Mouse (Mus musculus) lung, embryonic 15.5 days (tissue): ENCODE data around the gene Tspyl3. TPM values are rescaled to one million over a fixed set of nuclear protein-coding genes. Genes with fewer than 3 reads are reported as not detected.

ENCODE experiments used
- ATAC-seq: fragments of 200-750 bp; cut with Nextera tagmentation; 2 replicates; pipeline ENCODE4 v1.8.0; 2017; ENCODE audit warnings: moderate number of reproducible peaks, borderline replicate concordance; ENCODE audit not compliant: low FRiP score, low TSS enrichment; ENCODE audit errors: extremely low read depth
- H3K27ac ChIP-seq: fragments of 300-500 bp; sonication (generic); 2 replicates; pipeline ENCODE4 v1.5.1; 2015; ENCODE audit warnings: moderate library complexity, mild to moderate bottlenecking, inconsistent platforms
- H3K27me3 ChIP-seq: fragments of 300-500 bp; sonication (generic); 2 replicates; pipeline ENCODE4 v1.6.1; 2015; ENCODE audit warnings: inconsistent platforms
- H3K36me3 ChIP-seq: fragments of 300-500 bp; sonication (generic); 2 replicates; pipeline ENCODE4 v1.6.1; 2015; ENCODE audit warnings: inconsistent platforms
- H3K4me1 ChIP-seq: fragments of 300-500 bp; sonication (generic); 2 replicates; pipeline ENCODE4 v1.6.1; 2015; ENCODE audit warnings: inconsistent platforms
- H3K4me2 ChIP-seq: fragments of 300-500 bp; sonication (generic); 2 replicates; pipeline ENCODE4 v1.6.1; 2015; ENCODE audit warnings: inconsistent platforms, mild to moderate bottlenecking, moderate library complexity
- H3K4me3 ChIP-seq: fragments of 300-500 bp; sonication (generic); 2 replicates; pipeline ENCODE4 v1.5.1; 2015; ENCODE audit warnings: mild to moderate bottlenecking, inconsistent platforms
- H3K9ac ChIP-seq: fragments of 300-500 bp; sonication (generic); 2 replicates; pipeline ENCODE4 v1.6.1; 2015; ENCODE audit warnings: inconsistent platforms
- H3K9me3 ChIP-seq: fragments of 300-500 bp; sonication (generic); 2 replicates; pipeline ENCODE4 v1.6.1; 2016; ENCODE audit warnings: inconsistent platforms
- WGBS: fragments of 180-500 bp; shearing (Covaris S2); methylation state at CpG from one replicate; pipeline ENCODE4 v1.1.7; 2015; 5-methylcytosine and 5-hydroxymethylcytosine counted together
- polyA plus RNA-seq: library from polyadenylated mRNA; unstranded; fragments of >200 nt; fragmentation: Nextera tagmentation; extraction: Ambion mirVana; gene quantifications from 2 replicates; pipeline ENCODE4 v1.2.1, GENCODE M21; 2015

Tspyl3 gene
- polyA plus RNA-seq, 1 experiment from 2014 or later = 8.9 TPM

DNA sequence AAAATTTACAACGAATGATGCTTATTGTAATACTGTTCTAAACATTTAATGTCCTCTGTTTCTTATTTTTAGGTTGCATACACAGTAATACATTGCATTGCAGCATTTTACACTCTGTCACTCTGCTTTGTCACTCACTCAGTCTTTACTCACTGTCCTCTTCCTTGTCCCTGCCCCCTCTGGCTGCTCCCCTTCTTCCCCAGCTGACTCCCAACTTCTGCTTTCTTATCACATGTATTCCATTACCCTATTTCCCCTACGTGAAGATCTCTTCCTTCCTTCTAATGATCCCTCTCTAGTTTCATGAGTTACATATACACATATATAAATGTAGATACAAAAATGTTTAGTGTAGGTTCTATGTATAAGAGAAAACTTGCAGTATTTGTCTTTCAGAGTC is 26.1 kb downstream of the Tspyl3 start:
- Histone ChIP-seq H3K27ac (no peak overlapping the region), H3K36me3 (peaks cover 76% of the 10 kb centered on the region), H3K4me1 (no peaks in the 10 kb centered on the region), H3K27me3 (no peaks in the 10 kb centered on the region), H3K9ac (no peak overlapping the region), H3K4me3 (no peak overlapping the region), H3K4me2 (no peak overlapping the region), H3K9me3 (no peaks in the 10 kb centered on the region)
- 78% methylated on average over 2 of the region's 2 CpGs for WGBS
- ATAC-seq = no peak

DNA sequence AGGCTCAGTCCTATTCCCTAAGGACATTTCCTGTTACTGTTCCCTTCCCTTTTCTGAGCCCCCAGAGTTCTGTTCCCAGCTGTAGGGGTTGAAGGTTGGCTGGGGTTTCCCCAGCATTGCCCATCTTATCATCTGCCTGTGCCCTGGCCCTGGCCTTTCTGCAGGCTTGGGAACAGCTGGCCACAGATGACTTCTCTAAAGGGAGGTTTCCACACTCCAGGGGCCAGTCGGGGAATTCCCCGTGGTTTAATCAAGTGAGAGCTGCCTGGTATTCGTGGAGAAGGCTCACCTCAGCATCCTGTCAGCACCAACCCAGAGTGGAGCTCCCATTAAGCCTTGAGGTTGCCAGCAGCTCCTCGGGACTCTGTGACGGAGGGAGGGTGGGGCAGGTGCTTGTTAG is 26.8 kb downstream of the Tspyl3 start:
- Histone ChIP-seq H3K27me3 (no peaks in the 10 kb centered on the region), H3K4me1 (no peaks in the 10 kb centered on the region), H3K36me3 (peaks cover 73% of the 10 kb centered on the region), H3K4me3 (no peak overlapping the region), H3K27ac (no peak overlapping the region), H3K4me2 (no peak overlapping the region), H3K9ac (no peak overlapping the region), H3K9me3 (no peaks in the 10 kb centered on the region)
- no peak for ATAC-seq
- 76% methylated on average over 5 of the region's 5 CpGs for WGBS

DNA sequence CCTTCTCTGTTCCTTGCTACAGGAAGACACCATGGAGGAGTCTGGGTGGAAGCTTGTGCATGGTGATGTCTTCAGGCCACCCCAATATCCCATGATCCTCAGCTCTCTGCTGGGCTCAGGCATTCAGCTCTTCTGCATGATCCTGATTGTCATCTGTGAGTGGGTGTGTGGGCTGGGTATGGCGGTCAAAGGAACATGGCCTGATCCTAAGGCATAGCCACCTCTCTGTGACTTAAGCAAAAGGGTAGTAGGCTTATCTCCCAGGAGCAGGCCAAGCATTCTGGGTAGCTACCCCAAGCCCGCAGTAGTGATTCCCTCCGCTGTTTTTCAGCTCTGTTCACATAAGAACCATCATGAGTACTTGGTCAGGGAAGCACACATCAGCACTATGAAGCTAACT is 31.0 kb downstream of the Tspyl3 start:
- WGBS = 89% methylated on average over 3 of the region's 3 CpGs
- H3K36me3 ChIP-seq = peaks cover 74% of the 10 kb centered on the region
- ATAC-seq = no peak; the same call in 1 of the 2 replicates

DNA sequence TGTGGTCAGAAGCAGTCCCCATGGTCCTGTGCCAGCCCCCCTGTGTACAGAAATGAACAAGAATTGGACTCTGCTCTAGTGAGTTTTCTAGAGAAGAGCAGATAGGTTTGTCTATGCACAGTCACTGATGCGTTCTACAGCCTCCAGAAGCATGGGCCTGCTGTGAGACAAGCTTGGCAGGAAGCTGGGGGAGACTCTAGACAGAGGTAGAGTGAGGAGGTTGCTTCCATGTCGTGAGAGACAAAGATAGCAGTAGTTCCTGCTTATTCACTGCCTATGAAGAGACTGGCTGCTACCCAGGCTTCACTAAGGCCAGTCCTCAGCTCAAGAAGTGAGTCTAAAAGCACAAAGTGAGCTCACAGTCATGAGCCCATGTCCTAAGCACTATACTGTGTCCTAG is 34.0 kb downstream of the Tspyl3 start:
- no peaks in the 10 kb centered on the region for H3K27me3 ChIP-seq
- H3K9ac ChIP-seq = no peak overlapping the region
- no peak overlapping the region for H3K4me3 ChIP-seq
- no peaks in the 10 kb centered on the region for H3K9me3 ChIP-seq
- H3K4me1 ChIP-seq = no peaks in the 10 kb centered on the region
- H3K36me3 ChIP-seq = peaks cover 81% of the 10 kb centered on the region
- no peak overlapping the region for H3K4me2 ChIP-seq
- 76% methylated on average over 2 of the region's 2 CpGs for WGBS
- H3K27ac ChIP-seq = no peak overlapping the region
- ATAC-seq = no peak

More for the DNA sequence above, 31.0 kb downstream of the Tspyl3 start:
- Histone ChIP-seq H3K4me3 (no peak overlapping the region), H3K4me1 (no peaks in the 10 kb centered on the region), H3K9me3 (no peaks in the 10 kb centered on the region), H3K27ac (no peak overlapping the region), H3K9ac (no peak overlapping the region), H3K27me3 (no peaks in the 10 kb centered on the region), H3K4me2 (no peak overlapping the region)

DNA sequence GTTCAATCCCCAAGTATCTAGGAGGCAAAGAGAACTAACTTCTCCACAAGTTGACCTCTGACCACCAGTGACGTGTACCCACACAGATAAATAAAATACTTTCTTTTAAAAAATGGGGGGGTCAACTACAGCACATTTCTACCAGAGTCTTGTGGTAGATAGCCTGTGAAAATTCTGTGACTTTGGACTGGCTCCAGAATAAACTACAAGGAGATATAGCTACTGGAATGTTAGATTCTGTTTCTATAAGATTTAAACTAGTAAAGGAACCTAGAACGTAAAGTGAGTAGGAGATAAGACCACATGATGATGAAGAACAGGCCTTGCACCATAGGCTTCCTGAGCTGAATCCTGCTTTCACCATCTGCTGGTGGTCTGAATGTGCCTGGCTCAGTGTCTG is 37.4 kb downstream of the Tspyl3 start:
- Histone ChIP-seq H3K27me3 (no peaks in the 10 kb centered on the region), H3K4me3 (no peak overlapping the region), H3K4me2 (no peak overlapping the region), H3K4me1 (no peaks in the 10 kb centered on the region), H3K9ac (no peak overlapping the region), H3K36me3 (peaks cover 82% of the 10 kb centered on the region), H3K9me3 (no peaks in the 10 kb centered on the region), H3K27ac (no peak overlapping the region)
- WGBS = 72% methylated on average over 2 of the region's 2 CpGs
- no peak for ATAC-seq

DNA sequence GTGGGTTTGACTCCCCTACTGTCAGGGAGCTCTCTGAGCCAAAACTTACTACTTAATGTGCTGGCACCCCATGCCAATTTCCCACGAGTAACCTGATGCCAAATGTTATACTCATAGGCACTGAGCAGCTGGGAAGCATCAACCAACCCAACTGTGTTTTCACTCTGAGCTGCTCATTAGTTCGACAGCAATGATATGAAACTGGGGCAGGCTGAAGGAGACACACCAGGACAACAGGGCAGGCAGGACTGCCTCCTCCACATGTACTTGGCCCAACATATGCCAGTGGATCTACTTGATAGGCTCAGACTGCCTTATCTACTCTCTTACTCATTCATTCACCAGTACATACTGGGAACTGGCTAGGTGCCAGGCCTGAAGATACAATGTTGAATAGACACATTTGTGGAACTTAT is 39.1 kb downstream of the Tspyl3 start:
- no peak for ATAC-seq
- Histone ChIP-seq H3K4me1 (no peaks in the 10 kb centered on the region), H3K36me3 (peaks cover 83% of the 10 kb centered on the region), H3K4me3 (no peak overlapping the region), H3K9me3 (no peaks in the 10 kb centered on the region), H3K27ac (no peak overlapping the region), H3K9ac (no peak overlapping the region), H3K4me2 (no peak overlapping the region), H3K27me3 (no peaks in the 10 kb centered on the region)
- 51% methylated on average over 2 of the region's 2 CpGs for WGBS

DNA sequence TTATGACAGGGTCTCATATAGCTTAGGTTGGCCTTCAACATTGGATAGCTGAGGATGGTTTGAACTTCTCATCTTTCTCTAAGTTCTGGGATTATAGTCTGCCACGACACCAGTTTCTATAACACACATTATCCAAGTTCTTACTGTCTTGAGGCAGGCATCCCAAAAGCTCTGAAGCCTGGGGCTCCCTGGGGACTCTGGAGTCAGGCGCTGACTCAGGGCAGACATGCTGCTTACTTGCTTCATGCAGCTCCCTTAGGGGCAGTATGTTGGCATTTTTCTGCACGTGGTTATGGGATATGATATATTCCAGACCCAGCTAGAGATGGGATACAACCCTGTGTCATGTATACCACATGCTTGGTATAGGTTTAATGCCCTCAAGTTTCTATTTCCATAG is 45.3 kb downstream of the Tspyl3 start:
- WGBS = 81% methylated on average over 3 of the region's 3 CpGs
- no peak for ATAC-seq
- no peak overlapping the region for H3K4me2 ChIP-seq

DNA sequence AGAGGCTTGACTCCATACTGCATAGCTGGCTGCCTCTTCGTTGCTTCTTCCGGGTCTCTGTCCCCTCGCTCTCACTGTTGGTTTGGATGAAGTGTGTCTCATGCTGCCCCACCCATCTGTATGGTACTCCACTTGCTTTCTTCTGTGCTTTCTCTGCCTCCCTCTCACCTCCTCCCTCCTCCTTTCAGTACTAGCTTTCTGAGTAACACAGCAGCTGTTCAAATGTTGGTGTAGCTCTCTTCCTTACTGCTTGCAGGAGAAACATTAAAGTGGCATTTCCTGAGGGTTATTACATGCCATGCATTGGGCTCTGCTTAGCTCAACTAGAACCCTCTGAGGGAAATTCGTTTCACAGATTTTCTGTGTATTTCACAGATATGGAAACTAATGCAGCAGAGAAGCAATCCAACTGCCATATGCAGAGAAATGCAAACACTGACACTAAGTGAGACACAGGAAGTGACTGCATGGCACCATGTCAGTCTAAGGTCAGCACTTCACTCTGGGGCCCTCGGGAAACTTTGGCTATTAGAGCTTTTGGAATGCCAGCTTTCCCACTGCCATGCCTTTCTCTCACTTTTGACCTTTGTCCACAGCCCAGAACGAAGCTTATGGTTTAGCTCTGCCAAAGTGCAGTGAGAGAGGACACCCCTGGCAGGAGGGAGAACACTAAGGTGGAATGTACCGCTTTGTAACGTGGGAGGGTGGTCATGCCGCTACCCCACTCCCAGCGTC is 45.9 kb downstream of the Tspyl3 start:
- Histone ChIP-seq H3K27me3 (no peaks in the 10 kb centered on the region), H3K9ac (no peak overlapping the region), H3K27ac (no peak overlapping the region), H3K4me2 (no peak overlapping the region), H3K4me1 (no peaks in the 10 kb centered on the region), H3K36me3 (peaks cover 42% of the 10 kb centered on the region), H3K4me3 (no peak overlapping the region), H3K9me3 (no peaks in the 10 kb centered on the region)
- no peak for ATAC-seq
- 75% methylated on average over 10 of the region's 10 CpGs for WGBS

More for the DNA sequence above, 45.3 kb downstream of the Tspyl3 start:
- Histone ChIP-seq H3K27me3 (no peaks in the 10 kb centered on the region), H3K4me3 (no peak overlapping the region), H3K27ac (no peak overlapping the region), H3K36me3 (peaks cover 49% of the 10 kb centered on the region), H3K9me3 (no peaks in the 10 kb centered on the region), H3K9ac (no peak overlapping the region), H3K4me1 (no peaks in the 10 kb centered on the region)

DNA sequence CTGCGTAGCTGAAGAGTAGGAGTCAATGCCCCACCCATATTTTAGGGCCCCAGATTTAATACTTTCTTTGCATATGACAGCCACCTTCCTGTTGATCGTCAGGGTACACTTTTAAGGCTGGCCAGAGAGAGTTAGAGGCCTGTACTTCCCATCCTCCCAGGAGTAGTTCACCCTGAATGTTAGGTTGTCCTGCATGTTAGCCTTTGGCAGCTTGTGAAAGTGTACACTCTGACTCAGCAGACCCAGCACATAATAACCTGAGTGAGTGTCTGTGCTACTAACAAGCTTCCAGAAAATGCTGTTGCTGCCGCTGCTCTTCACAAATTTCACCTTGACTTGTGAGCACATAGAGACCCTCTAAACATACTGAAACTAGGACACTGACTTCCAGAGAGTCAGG is 48.1 kb downstream of the Tspyl3 start:
- Histone ChIP-seq H3K9me3 (no peaks in the 10 kb centered on the region), H3K36me3 (peaks cover 23% of the 10 kb centered on the region), H3K4me3 (no peak overlapping the region), H3K4me1 (no peaks in the 10 kb centered on the region), H3K27me3 (no peaks in the 10 kb centered on the region), H3K4me2 (no peak overlapping the region), H3K9ac (no peak overlapping the region), H3K27ac (no peak overlapping the region)
- no peak for ATAC-seq
- WGBS = 80% methylated on average over 3 of the region's 3 CpGs

DNA sequence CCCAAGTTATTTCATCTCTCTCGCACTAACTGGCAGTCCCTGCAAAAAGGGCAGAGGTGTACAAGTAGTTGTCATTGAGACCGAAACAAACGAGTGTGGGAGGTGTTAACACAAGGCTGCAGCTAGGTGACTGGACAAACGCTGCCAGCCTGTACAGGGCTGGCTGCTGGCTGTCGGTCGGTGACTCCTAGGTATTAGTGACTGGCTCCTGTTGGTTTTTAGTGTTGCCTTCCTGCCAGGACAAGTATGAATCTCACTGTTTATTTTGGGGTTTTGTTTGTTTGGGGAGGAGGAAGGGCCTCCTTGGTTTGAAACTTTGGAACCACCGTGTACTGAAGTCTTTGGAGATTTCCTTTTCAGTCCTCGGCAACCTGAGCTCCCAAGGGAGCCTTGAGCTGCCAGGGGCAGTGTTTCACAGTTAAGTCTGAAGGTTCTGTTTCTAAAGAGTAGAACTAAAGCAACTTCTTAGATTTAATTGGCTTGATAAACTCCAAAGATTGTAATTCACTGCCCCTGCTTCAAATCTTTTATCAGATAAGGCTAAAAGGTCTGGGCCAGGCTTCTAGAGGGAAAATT is 49.2 kb downstream of the Tspyl3 start:
- Histone ChIP-seq H3K9me3 (no peaks in the 10 kb centered on the region), H3K4me3 (no peak overlapping the region), H3K4me2 (no peak overlapping the region), H3K36me3 (peaks cover 15% of the 10 kb centered on the region), H3K27me3 (no peaks in the 10 kb centered on the region), H3K27ac (no peak overlapping the region), H3K4me1 (no peaks in the 10 kb centered on the region), H3K9ac (no peak overlapping the region)
- 56% methylated on average over 8 of the region's 8 CpGs for WGBS
- ATAC-seq = no peak
